Comparison of ENCODE assay signal across 8 mouse cellular contexts in genomic region chr10:26376546-26377331, GRCm38 (mm10). TPM values are rescaled to one million over a fixed set of nuclear protein-coding genes. Genes with fewer than 3 reads are reported as not detected.
A peak's percentile ranks its signal among the peaks of the same experiment; 100 is the strongest.
DNase-seq lines count a peak whose midpoint lies in the region; ATAC-seq lines count a peak whose summit lies in the region.

No protein-coding gene starts in this region.

- DNase-seq in kidney, postnatal 25 days, result no peak
- DNase-seq in hindbrain, embryonic 14.5 days (ENCODE audit: low spot score), result no peak
- peak; percentile 18 for DNase-seq in midbrain, embryonic 10.5 days (ENCODE audit: low spot score)
- no peak for DNase-seq in cerebellum, postnatal 14 days
- no peak for DNase-seq in urinary bladder, adult 2 months (ENCODE audit: low spot score)
- no peak for DNase-seq in kidney, postnatal 36 days

- no peaks in the 10 kb centered on the region for H3K27me3 ChIP-seq in kidney, embryonic 15.5 days
- no peaks in the 10 kb centered on the region for H3K27me3 ChIP-seq in hindbrain, embryonic 14.5 days (ENCODE audit: control insufficient read depth, insufficient read depth, low read length)
- H3K27me3 ChIP-seq in midbrain, embryonic 10.5 days (ENCODE audit: low read depth, poor library complexity, severe bottlenecking), result no peaks in the 10 kb centered on the region

- no peaks in the 10 kb centered on the region for H3K36me3 ChIP-seq in kidney, embryonic 15.5 days
- H3K36me3 ChIP-seq in hindbrain, embryonic 14.5 days (replicated peaks; ENCODE audit: control insufficient read depth, insufficient read depth), result no peaks in the 10 kb centered on the region
- no peaks in the 10 kb centered on the region for H3K36me3 ChIP-seq in midbrain, embryonic 10.5 days

- H3K4me1 ChIP-seq in kidney, embryonic 15.5 days, result peaks cover 13% of the 10 kb centered on the region
- no peaks in the 10 kb centered on the region for H3K4me1 ChIP-seq in brown adipose tissue, adult 24 weeks (ENCODE audit: control insufficient read depth, insufficient read depth, insufficient read length, low read length)
- H3K4me1 ChIP-seq in hindbrain, embryonic 14.5 days (replicated peaks; ENCODE audit: control insufficient read depth, insufficient read depth, low read length), result peaks cover 19% of the 10 kb centered on the region
- peaks cover 25% of the 10 kb centered on the region for H3K4me1 ChIP-seq in midbrain, embryonic 10.5 days

- H3K4me2 ChIP-seq in kidney, embryonic 15.5 days, result peak overlapping the region; percentile 90
- peak overlapping the region; percentile 99 for H3K4me2 ChIP-seq in hindbrain, embryonic 14.5 days (replicated peaks)

- 34% methylated on average over 10 of the region's 10 CpGs for WGBS in kidney, embryonic 15.5 days
- WGBS in hindbrain, embryonic 14.5 days, result 31% methylated on average over 10 of the region's 10 CpGs
- 33% methylated on average over 10 of the region's 10 CpGs for WGBS in midbrain, embryonic 10.5 days

- no peak for ATAC-seq in kidney, embryonic 15.5 days (replicated peaks; ENCODE audit: low FRiP score)
- ATAC-seq in hindbrain, embryonic 14.5 days (ENCODE audit: low FRiP score), result no peak

- peak overlapping the region; percentile 93 for H3K4me3 ChIP-seq in kidney, embryonic 15.5 days (replicated peaks)
- H3K4me3 ChIP-seq in brown adipose tissue, adult 24 weeks (ENCODE audit: insufficient read depth, low read depth, low read length), result peak overlapping the region; percentile 90; the same call in 1 of the 2 replicates
- peak overlapping the region; percentile 88 for H3K4me3 ChIP-seq in hindbrain, embryonic 14.5 days (replicated peaks; ENCODE audit: low read length)
- H3K4me3 ChIP-seq in midbrain, embryonic 10.5 days, result peak overlapping the region; percentile 83

- peak overlapping the region; percentile 95; the same call in 1 of the 2 replicates for H3K27ac ChIP-seq in kidney, embryonic 15.5 days
- H3K27ac ChIP-seq in brown adipose tissue, adult 24 weeks (replicated peaks; ENCODE audit: low read depth, low read length), result no peak overlapping the region
- H3K27ac ChIP-seq in hindbrain, embryonic 14.5 days, result peak overlapping the region; percentile 96
- H3K27ac ChIP-seq in midbrain, embryonic 10.5 days (replicated peaks), result peak overlapping the region; percentile 99

- peak overlapping the region; percentile 91; the same call in 1 of the 2 replicates for H3K9ac ChIP-seq in kidney, embryonic 15.5 days
- peak overlapping the region; percentile 83 for H3K9ac ChIP-seq in hindbrain, embryonic 14.5 days

- no peaks in the 10 kb centered on the region for H3K9me3 ChIP-seq in kidney, embryonic 15.5 days (replicated peaks)
- no peaks in the 10 kb centered on the region for H3K9me3 ChIP-seq in hindbrain, embryonic 14.5 days (ENCODE audit: control insufficient read depth, low read length)
- no peaks in the 10 kb centered on the region for H3K9me3 ChIP-seq in midbrain, embryonic 10.5 days (replicated peaks)

RNA-seq across cellular contexts. Expression of gene L3mbtl3, which starts 1.0 kb away (rescaled TPM):
- polyA plus RNA-seq in kidney, embryonic 15.5 days (2015; fragmentation: Nextera tagmentation; extraction: Ambion mirVana), result 12.7 and 13.2 TPM in 2 replicates
- 5.2 TPM in 2 replicates for polyA plus RNA-seq in brown adipose tissue, adult 24 weeks (2012; ENCODE audit: insufficient read depth, insufficient read length, missing spikeins)
- 25.8 and 27.3 TPM in 2 replicates for polyA plus RNA-seq in hindbrain, embryonic 14.5 days (2014; fragmentation: Nextera tagmentation; extraction: Ambion mirVana)
- 17.8 and 19.3 TPM in 2 replicates for polyA plus RNA-seq in midbrain, embryonic 10.5 days (2016; fragmentation: Nextera tagmentation; extraction: Ambion mirVana)
- 6.8 and 9.5 TPM in 2 replicates for polyA plus RNA-seq in urinary bladder, adult 2 months (2012; rRNA removed)
